Mouse (Mus musculus) liver, adult 10 weeks (tissue): ENCODE results near the gene Rapgef1. TPM values are rescaled to one million over a fixed set of nuclear protein-coding genes. Genes with fewer than 3 reads are reported as not detected.

Experiments
- polyA plus RNA-seq: library from polyadenylated mRNA; stranded (reverse); fragments of 350-450 nt; fragmentation: Illumina TruSeq; extraction: RNeasy Lipid Tissue Mini Kit (QIAGEN cat#74804); gene quantifications from one replicate; pipeline ENCODE4 v1.2.3, GENCODE M21; 2014; ENCODE audit warnings: low read depth, low replicate concordance

The Rapgef1 gene
- polyA plus RNA-seq: 3.8 TPM

DNA sequence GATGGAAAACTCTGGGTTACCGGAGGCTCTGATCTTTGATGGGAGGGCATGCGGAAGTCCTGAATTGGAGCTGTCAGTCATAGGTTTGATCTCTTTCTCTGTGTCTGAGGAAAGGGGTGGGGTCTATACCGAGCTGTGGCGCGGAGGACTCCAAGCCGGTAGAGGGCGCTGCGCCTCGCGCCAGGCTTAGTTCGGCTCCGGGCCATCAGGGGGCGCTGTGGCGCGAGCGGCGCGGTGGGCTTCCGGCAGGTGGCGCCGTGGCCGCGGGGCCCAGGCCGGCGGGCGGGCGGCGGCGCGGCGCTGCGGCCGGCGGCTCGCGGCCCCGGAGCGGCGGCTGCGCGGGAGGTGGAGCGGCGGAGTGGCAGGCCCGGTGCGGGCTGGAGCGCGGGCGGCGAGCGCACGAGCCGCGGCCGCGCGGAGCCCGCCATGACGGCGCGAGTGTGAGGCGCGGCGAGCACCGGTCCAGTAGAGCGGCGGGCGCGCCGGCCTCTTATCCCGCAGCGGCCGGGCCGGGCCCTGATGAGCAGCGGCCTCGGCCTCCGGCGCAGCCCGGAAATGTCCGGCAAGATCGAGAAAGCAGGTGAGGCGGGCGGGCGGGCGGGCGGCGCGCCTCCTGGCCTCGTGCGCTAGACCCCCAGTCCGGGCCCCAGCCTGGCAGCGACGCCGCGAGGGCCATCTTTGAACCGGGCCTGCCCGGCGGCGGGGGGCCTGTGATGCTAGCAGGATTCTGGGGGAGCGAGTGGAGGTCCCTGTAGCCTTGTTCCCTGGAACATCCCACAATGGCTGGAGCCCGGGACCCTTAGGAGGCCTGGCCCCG lies at the start of gene Rapgef1:
Rapgef1 (plus strand) TSS at position 237 of the 817 bp plus-strand sequence.

DNA sequence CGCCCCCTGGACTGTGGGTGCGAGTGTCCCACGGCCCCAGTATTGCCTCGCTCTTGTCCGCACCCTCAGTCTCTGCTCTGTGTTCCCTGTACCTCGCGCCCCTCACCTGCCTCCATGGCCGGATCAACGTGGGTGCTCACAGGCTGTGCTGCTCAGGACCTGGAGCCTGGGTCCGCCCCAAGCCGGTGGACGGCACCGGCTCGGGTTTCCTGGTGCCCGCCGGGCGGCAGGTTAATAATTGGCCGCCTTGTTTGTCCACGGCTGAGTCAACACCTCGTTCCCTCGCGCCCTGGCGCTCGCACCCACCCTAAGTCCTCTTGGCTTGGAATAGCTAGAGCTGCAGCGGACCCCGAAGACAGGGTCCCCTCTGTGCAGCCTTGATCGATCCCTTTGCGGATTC lies 132.0 kb downstream of the Rapgef1 start, which contains the start of gene Gm13420:
Gm13420 (minus strand) TSS at position 189 of the 400 bp plus-strand sequence.

DNA sequence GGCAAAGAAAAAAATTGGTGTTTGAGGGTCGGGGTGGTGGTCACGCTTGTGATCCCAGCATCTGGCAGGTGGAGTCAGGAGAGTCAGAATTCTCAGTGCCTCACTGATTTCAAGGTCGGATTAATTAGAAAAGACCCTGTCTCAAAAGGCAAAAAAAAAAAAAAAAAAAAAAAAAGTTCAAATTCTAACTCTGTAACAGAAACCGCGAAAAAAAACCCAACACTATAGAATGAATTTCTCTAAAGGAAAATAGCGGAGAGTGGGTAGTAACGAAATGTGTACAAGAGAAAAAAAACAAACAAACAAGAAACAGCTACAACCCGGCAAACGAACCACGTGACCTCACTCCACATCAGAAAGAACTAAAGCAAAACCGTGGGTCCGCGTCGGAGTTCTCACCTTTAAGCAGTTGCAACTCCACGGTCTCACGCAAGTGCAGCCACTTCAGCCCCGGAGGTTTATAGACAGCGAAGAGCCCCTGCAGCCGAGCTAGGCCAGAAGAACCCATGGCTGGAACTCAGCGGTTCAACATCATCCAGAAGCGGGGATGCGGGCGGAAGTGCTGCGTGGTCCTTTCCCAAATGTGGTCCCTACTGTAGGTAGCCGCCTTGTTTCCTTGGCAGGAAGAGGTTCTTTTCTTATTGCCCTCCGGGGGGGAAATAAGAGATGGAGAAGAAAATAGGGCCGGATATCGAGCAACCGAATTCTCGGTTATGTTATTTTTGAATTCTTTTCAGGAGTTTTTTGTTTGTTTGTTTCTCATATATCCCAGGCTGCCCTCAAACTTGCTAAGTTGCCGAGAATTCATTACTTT lies 167.8 kb downstream of the Rapgef1 start, which contains the start of gene Coq4:
Coq4 (plus strand) TSS at position 390 of the 814 bp plus-strand sequence.

DNA sequence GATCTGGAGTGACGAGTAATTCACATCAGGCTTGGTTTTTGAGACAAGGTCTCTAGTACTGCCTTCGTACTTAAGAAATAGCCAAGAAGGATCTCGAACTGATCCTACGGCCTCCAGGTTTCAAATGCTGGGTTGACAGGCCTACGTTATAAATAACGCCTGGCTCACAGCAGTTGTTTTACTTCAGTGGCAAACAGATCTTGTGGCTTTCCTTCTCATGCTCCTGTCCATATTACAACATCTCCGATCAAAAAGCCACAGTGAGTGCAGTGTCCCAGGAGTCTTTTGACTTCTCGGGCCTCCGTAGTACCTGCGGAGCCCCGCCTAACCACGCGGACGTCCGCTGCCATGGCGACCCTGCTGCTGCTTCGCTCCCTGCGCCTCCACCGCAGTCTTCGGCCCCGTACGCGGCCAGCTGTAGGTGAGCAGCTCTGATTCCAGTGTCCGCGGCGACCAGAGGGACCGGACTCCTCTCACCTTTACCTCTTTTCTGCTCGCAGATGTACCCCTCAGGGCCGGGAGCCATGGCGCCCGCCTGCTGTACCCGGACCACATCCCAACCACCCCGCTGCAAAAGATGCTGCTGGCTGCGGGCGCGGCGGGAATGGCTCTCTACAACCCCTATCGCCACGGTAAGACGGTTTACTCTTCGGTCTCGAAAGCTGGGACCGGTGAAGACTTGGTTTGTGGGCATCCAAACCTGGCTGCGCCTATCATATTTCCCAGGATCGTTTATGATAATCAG lies 168.6 kb downstream of the Rapgef1 start, which contains the start of gene Trub2:
Trub2 (minus strand) TSS at position 566 of the 745 bp plus-strand sequence.

Other genes with a start within 250 kb of the Rapgef1 start
- gene Gm13420, start 132.0 kb downstream of the Rapgef1 start, polyA plus RNA-seq: not detected
- gene Gm13547, start 139.6 kb downstream of the Rapgef1 start, polyA plus RNA-seq: not detected
- gene Coq4, start 167.8 kb downstream of the Rapgef1 start, polyA plus RNA-seq: 1.2 TPM
- gene Trub2, start 168.8 kb downstream of the Rapgef1 start, polyA plus RNA-seq: 3.3 TPM
- 1.3 TPM for gene Slc27a4, start 182.9 kb downstream of the Rapgef1 start, polyA plus RNA-seq
- 4.9 TPM for gene Urm1, start 200.4 kb downstream of the Rapgef1 start, polyA plus RNA-seq
- not detected for gene Cercam, start 249.4 kb downstream of the Rapgef1 start, polyA plus RNA-seq